Mouse (Mus musculus) heart, adult 18-20 months (tissue): ENCODE data around the gene Gm37240. TPM values are rescaled to one million over a fixed set of nuclear protein-coding genes. Genes with fewer than 3 reads are reported as not detected.
"Not testable (repeated sequence)": the region's sequence is repeated elsewhere in the genome, so short reads cannot be mapped to it uniquely, and the experiment has no call there.

Experiments used
- DNase-seq, 2 experiments: peaks; one replicate each; pipeline ENCODE4 v3.0.0; 2021 to 2022; ENCODE audit warnings: mixed read lengths in 1 of 2
- total RNA-seq, 2 experiments: library from RNA; stranded (reverse); gene quantifications; 2 replicates each; pipeline ENCODE4 v1.2.3; 2021

Gm37240 gene
- total RNA-seq, 2 experiments from 2014 or later, result 30.0 to 39.3 TPM

- no peak for DNase-seq
Measured at GRCm38 (mm10) chr3:84594894-84595676, 1292.2 kb downstream of the Gm37240 start.

- DNase-seq, result no peak
Measured at GRCm38 (mm10) chr3:84593274-84593673, 1294.0 kb downstream of the Gm37240 start, which contains the start of gene Tigd4. Gene Tigd4, plus strand, starts transcription at chr3:84593574.

- DNase-seq, result no peak
Measured at GRCm38 (mm10) chr3:84586736-84587135, 1300.6 kb downstream of the Gm37240 start.

- no peak for DNase-seq
Measured at GRCm38 (mm10) chr3:84582913-84583276, 1304.4 kb downstream of the Gm37240 start.

GRCm38 (mm10) chr3:84582023-84582912 is 1305.0 kb downstream of the Gm37240 start, which contains the start of gene Arfip1:
Gene Arfip1, minus strand, starts transcription at chr3:84582625.
- DNase-seq, result peak; percentile 97 to 98

- DNase-seq, result no peak
Measured at GRCm38 (mm10) chr3:84581696-84582022, 1305.7 kb downstream of the Gm37240 start.

GRCm38 (mm10) chr3:84580716-84581115 is 1306.6 kb downstream of the Gm37240 start:
- DNase-seq, result no peak

- DNase-seq, result no peak
Measured at GRCm38 (mm10) chr3:84570501-84570900, 1316.8 kb downstream of the Gm37240 start.

GRCm38 (mm10) chr3:84569587-84569986 is 1317.7 kb downstream of the Gm37240 start:
- no peak for DNase-seq

GRCm38 (mm10) chr3:84568540-84568939 is 1318.8 kb downstream of the Gm37240 start:
- peak in 1 of 2 experiments; percentile 41 for DNase-seq

- DNase-seq, result no peak
Measured at GRCm38 (mm10) chr3:84563415-84563814, 1323.9 kb downstream of the Gm37240 start.

GRCm38 (mm10) chr3:84562911-84563310 is 1324.4 kb downstream of the Gm37240 start:
- DNase-seq, result not testable (repeated sequence)

- no peak for DNase-seq
Measured at GRCm38 (mm10) chr3:84558301-84558700, 1329.0 kb downstream of the Gm37240 start.

- DNase-seq, result no peak
Measured at GRCm38 (mm10) chr3:84555780-84556179, 1331.5 kb downstream of the Gm37240 start.

- peak in 1 of 2 experiments; percentile 19 for DNase-seq
Measured at GRCm38 (mm10) chr3:84547177-84547576, 1340.1 kb downstream of the Gm37240 start.

- DNase-seq, result peak; percentile 37 to 84
Measured at GRCm38 (mm10) chr3:84542450-84542849, 1344.9 kb downstream of the Gm37240 start.

GRCm38 (mm10) chr3:84541881-84542280 is 1345.4 kb downstream of the Gm37240 start:
- DNase-seq, result no peak

- no peak for DNase-seq
Measured at GRCm38 (mm10) chr3:84540640-84541039, 1346.7 kb downstream of the Gm37240 start.

- DNase-seq, result no peak
Measured at GRCm38 (mm10) chr3:84536987-84537386, 1350.3 kb downstream of the Gm37240 start.

- DNase-seq, result no peak
Measured at GRCm38 (mm10) chr3:84533227-84533626, 1354.1 kb downstream of the Gm37240 start.

- DNase-seq, result no peak
Measured at GRCm38 (mm10) chr3:84529021-84529420, 1358.3 kb downstream of the Gm37240 start.

GRCm38 (mm10) chr3:84524952-84525351 is 1362.4 kb downstream of the Gm37240 start:
- no peak for DNase-seq

- DNase-seq, result no peak
Measured at GRCm38 (mm10) chr3:84516163-84516562, 1371.2 kb downstream of the Gm37240 start.
